Mouse (Mus musculus) large intestine, adult 2 months (tissue): ENCODE measurements around the gene Arhgef11. TPM values are rescaled to one million over a fixed set of nuclear protein-coding genes. Genes with fewer than 3 reads are reported as not detected.

Experiments used
- DNase-seq: peaks from one replicate; pipeline ENCODE4 v3.0.0-alpha.2; 2012; ENCODE audit warnings: low read depth, low spot score
- WGBS: fragments of 180-500 bp; shearing (Covaris S2); methylation state at CpG from one replicate; pipeline ENCODE4 v1.1.7; 2018; 5-methylcytosine and 5-hydroxymethylcytosine counted together
- polyA plus RNA-seq: library from polyadenylated mRNA; depleted of rRNA; stranded (reverse); fragments of >200 nt; gene quantifications from 2 replicates; pipeline ENCODE4 v1.2.3, GENCODE M21; 2012

Gene Arhgef11
- polyA plus RNA-seq, 1 experiment: 23.9 TPM

DNA sequence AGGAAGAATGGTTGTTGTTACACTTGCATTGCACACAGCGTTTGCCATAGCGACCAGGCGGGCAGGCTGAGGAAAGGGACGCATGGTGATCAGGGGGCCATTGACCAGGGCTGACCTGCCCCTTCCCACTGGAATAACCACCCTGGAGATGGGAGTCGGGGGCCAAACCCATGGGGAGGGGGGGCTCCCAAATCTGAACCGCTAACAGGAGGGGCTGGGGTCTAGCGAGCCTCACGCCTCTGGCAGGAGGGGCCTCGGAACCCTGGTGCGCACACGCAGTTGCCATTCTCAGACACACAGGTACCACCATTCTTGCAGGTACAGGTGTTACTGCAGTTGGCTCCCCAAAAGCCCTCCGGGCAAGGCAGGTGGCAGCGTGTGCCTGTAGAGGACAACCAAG is 136.5 kb downstream of the Arhgef11 start:
- 88% methylated on average over 13 of the region's 13 CpGs for WGBS
- no peak for DNase-seq

DNA sequence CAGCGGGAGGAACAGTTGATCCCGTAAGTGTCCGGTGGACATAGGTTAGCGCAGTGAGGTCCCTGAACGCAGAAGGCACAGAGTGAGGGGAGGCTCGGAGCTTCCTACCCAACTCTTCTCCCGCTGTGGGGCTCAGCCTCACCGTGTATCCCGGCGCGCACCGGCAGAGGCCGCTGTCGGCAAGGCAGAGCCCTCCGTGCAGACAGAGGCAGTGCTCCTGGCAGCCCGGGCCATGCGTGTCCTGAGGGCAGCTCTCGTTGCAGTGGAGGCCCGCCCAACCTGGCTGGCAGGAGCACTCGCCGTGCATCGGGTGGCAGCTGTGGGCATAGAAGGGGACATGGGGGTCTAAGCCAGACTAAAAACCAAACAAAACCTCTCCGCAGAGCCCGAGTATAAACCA is 138.6 kb downstream of the Arhgef11 start:
- WGBS: 8% methylated on average over 24 of the region's 24 CpGs
- no peak for DNase-seq

DNA sequence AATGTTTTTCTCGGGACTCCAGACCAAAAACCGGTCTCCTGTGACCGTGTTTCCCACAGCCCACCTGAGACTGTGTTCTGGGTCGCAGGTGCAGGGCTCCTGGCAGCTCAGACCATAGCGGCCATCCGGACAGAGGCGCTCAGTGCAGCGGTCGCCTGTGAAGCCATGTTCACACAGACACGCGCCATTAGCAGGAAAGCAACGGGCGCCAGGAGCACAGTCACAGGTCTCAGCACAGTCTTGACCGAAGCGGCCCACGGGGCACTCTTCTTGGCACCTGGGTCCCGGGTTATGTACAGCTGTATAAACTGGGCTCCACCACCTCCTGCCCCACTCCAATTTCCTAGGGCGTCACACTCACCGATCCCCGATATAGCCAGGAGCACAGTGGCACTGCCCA is 139.1 kb downstream of the Arhgef11 start:
- no peak for DNase-seq
- WGBS: 80% methylated on average over 20 of the region's 20 CpGs

DNA sequence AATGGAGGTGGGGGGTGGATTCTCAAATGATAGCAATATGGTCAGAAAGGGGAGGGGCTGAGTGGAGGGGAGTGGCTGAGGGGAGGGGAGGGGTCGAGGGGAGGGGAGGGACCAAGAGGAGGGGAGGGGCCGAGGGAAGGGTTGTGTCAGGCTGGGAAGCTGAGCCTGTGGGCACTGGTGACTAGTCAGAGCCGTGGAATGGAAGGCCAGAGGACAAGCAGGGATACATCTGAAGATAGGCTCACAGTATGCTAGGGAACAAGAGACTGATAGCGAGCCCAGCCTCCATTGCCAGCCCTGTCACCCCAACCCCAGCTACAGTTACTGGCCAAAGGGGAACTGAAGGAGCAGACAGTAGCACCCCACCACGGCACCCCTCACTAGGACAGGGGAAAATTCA is 141.3 kb downstream of the Arhgef11 start:
- 54% methylated on average over 4 of the region's 5 CpGs for WGBS
- DNase-seq: no peak

DNA sequence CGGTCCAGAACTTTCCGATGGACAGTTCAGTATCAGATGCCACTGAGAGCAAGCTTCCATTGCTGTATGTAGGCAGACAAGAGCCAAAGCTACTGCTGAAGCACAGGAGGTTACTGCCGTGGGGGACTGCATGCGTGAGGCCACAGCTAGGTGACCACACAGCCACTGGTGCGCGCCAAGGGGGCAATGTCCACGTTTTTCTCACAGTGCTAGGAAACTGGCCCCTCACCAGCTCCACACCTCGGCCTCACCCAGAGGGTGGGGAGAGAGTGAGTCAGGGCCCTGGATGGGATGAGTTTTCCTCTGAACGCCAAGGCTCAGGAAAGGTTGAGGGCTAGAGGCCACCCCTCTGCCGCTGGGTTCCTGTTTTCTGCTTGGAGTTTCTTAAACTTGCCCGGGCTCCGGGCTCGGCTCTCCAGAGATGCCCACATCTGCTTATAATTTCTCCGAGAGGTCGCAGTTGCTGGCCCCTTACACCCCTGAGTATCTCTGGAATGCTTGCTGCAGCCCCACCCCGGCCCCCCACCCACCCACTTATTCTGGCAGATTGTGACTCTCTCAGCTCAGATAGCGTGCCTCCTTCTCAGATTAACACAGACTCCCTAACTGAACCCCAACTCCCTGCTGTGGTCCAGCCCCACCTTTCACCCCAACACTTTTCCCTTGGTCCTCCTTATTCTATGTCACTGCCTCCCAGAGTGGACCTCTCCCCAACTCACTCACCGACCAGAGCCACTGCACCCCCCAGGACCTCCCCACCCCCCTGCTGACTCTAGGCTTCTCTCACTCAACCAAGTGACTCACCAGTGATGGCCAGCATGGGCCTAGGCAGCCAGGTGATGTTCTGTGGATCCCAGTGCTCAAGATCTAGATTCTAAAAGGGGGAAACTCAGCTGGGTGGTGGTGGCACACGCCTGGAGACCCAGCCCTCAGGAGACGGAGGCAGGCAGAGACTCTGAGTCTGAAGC is 144.3 kb downstream of the Arhgef11 start:
- no peak for DNase-seq
- WGBS: 36% methylated on average over 20 of the region's 20 CpGs

DNA sequence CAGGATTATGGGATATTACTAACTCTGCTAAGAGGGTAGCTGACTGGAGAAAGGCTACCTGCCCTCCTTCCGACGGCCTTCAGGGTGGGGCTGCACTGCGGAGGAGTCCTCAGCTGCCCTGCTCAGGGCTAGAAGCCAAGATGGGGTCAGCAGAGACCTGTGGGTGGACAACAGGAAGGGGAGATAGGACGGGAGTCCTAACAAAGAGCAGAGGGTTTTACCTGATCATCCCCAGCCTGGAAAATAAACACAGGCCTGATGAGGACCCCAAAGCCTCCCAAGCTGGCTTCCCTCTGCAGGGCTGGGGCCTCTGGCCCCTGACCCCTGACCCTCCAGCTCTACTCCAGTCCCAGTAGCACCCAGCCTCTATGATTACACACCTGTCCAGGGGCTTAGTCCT is 145.8 kb downstream of the Arhgef11 start:
- no peak for DNase-seq
- 50% methylated on average over 4 of the region's 4 CpGs for WGBS

DNA sequence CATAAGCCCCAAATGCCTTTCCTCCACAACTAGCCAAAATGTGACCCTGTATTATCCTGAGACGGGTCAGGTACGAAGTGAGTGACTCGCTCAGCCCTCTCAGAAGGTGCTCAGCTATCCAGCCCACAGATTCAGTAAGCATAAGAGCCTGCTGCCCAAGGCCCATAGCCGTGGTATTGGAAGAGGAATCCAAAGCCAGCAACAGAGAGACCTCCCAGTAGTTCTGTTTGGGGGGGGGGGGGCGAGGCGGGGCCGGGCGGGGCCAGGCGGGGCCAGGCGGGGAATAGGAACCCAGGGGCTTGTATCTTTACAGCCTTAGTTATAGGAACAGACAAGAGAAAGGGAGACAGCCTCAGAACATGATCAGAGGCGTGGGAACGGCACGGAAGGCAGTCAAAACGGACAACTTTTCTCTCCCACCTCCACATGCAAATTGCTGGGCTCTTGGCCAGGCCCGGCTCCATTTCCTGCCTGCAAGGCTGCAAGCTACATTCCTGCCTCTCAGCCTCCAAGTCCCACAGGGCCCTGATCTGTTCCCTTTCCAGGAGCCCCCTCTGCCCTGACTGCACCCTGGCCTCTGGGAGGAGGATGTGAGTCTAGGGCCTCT is 146.4 kb downstream of the Arhgef11 start:
- DNase-seq: no peak
- 13% methylated on average over 15 of the region's 15 CpGs for WGBS

DNA sequence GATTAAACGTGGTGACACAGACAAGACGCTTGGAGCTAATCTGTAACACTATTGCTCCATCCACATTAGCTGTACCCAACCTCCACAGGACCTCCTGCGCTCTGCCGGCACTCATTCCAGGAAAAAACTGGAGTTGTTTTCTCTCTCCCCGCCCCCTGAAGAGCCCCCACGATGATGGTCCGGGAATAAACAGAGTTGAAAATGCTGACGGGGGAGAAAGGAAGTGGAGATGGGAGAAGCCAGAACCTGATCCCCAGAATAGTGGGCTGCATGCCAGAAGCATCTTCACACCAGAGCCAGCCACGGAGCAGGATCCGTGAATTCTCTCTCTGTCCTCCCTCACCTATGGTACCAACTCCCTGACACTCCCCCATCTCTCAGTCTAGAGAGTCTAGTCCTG is 147.1 kb downstream of the Arhgef11 start:
- DNase-seq: no peak
- 44% methylated on average over 10 of the region's 10 CpGs for WGBS

DNA sequence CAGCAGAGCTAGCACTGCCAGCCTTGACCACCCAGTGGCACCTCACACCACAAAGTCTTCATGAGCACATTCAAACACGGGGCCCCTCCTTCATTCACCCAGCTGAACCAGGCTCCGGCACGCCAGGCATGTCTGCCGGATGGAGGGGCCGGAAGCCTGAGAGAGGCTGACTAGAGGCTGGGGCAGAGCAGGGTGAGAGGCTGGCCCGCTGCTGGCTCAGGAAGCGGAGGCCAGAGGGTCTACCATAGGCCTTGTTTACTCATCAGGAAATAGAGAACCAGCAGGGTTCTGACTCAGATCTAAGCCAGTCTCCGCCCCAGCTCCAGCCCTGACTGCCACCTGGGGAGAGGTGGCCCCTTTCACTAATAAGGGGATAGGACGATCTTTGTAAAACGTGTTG is 147.7 kb downstream of the Arhgef11 start:
- WGBS: 65% methylated on average over 10 of the region's 10 CpGs
- DNase-seq: no peak

DNA sequence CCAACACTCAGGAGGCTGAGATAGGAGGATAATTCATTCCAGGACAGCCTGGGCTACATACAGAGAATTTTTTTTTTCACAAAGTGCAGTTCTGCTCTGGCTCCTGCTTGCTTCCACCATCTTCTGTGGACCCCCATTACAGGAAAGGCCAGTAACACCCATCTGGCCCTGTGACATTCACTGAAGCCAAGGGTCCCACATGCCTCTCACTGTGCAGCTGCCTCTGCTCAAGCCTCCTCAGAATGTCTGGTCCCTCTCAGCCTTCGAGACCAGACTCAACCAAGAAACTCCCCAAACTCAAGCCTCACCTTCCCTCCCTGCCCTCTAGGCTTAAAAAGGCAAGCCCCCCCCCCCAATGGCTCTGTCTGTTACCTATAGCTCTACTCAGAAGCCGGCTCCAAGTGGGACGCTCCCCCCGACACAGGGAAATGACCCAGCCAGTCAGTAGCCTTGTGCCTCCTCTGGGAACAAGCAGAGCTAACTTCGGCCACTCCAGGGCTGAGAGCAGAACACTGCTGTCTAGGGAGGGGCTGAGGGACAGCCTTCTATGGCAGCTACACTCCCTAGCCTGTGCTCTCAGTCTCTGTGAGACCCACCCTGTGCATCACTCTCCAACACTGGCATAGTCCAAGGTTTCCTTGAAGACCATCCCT is 148.4 kb downstream of the Arhgef11 start:
- no peak for DNase-seq
- 87% methylated on average over 5 of the region's 5 CpGs for WGBS

DNA sequence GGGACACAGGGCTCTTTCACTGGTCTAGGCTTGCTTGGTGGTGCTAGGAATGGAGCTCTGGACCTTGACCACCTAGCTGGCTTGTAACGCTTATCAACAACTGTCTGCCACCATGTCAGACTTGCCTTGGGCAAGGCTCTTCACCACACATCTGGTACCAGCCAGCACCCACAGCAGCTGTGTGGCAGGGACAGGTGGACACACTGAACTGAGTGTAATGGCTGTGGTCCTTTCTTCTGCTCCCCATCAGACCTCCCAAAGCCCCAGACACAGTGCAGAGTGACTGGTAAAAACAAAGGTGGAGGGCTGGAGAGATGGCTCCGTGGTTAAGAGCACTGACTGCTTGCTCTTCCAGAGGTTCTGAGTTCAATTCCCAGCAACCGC is 148.9 kb downstream of the Arhgef11 start:
- DNase-seq: no peak
- 79% methylated on average over 3 of the region's 3 CpGs for WGBS

DNA sequence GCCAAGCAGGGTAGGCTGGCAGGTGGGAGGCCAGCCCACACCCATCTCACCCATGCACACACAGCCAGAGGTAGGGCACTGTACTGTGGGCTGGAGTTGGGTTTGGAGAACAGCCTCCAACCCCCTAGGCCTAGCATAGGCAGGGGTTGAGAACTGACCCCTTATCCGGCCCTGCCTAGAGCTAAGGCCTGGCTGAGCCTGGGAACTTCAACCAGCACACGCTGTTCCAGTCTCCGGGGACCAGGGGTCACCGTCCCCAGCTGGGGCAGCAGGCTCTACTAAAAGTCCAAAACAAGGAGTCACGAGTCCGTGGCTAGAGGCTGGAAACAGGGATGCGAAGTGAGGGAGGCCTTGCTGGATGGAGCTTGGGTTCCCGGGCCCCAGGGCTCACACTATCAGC is 150.4 kb downstream of the Arhgef11 start:
- no peak for DNase-seq

DNA sequence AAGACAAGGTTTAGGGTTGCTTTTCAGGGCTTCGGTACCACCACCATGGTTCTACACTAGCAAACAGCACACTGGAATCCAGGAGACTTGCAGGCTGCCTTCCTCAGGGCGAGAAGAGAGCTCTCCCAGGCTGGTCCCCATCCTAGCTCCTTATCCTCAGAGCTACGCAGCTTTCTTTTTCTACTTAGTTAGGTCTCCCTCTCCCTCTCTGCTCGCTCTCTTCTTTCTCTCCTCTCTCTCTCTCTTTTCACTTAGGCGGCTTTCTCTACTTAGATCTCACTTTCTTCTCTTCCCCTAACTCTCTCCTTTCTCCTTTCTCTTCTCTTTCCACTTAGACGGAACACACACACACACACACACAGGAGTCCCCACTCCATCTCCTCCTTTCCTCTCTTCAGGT is 151.1 kb downstream of the Arhgef11 start:
- no peak for DNase-seq
- WGBS: 53% methylated on average over 6 of the region's 6 CpGs

More for the DNA sequence above, 150.4 kb downstream of the Arhgef11 start:
- 72% methylated on average over 8 of the region's 8 CpGs for WGBS

DNA sequence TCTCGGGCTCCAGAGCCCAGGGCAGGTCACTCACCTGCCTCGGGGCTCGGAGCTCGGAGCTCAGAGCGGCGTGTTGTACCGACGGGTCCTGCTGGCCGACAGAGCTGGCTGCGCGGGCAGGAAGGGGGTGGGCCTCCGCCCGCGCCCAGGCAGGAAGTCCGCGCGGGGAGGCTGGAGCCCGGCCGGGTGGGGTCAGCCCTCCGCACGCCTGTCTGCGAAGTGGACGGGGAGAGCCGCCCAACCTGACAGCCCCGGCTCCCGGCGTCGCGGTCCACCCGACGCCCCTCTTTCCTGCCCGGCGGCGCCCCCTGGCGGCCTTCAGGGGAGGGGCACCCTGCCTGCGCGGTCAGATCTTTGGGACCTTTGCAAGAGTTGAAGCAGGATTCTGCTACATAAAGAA is 151.5 kb downstream of the Arhgef11 start:
- 1% methylated on average over 37 of the region's 37 CpGs for WGBS
- no peak for DNase-seq

DNA sequence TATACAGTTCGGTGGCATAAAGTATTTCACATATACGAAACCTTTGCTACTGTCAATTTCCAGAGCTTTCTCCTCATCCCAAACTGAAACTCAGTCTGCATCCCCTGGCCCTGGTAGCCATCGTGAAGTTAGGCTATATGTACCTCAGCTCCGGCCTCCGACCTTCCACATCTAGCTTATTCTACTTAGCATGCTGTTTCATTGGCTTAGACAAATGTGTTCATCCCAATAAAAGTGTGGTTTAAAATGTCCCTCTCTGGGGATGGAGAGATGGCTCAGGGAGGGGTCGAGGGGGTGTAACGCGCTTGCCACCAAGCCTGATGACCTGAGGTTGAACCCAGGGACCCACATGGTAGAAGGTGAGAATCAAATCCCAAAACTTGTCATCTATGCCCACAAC is 152.1 kb downstream of the Arhgef11 start:
- no peak for DNase-seq
- WGBS: 80% methylated on average over 8 of the region's 8 CpGs

DNA sequence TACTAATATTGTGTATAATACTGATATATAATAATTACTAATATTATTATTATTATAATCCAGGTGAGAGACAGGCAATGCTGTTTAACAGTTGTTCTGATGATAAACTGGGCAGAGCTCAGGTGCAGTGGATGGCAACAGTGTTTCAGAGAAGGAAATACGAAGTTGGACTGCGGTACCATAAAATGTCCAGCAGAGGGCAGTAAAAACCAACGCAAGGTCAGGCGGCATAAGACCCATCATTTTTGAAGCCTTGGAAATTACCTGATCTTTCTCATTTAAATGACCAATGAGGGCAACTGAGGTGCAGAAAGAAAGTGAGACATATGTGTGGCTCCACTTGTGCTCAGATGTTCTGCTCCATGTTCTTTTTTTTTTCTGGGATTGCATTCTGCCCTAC is 152.9 kb downstream of the Arhgef11 start:
- DNase-seq: no peak
- WGBS: 0% methylated on average over 4 of the region's 4 CpGs

DNA sequence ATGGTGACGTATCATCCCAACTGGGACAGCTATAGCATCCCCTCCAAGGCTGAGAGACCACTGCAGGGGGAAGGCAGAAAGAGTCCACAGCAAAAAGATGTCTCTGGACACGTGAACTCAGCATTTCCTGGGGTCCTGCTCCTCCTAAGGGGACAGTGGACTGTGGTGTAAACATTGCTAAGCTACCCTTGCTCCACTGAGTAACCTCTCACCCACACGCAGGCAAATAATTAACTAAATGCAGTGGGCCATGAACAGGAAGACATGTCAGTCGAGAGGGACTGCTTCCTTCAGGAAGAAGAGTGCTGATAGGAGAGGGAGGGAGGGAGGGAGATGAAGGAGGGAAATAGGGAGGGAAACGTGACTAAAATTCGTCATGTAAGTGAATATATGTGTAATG is 153.7 kb downstream of the Arhgef11 start:
- 18% methylated on average over 6 of the region's 6 CpGs for WGBS
- no peak for DNase-seq

DNA sequence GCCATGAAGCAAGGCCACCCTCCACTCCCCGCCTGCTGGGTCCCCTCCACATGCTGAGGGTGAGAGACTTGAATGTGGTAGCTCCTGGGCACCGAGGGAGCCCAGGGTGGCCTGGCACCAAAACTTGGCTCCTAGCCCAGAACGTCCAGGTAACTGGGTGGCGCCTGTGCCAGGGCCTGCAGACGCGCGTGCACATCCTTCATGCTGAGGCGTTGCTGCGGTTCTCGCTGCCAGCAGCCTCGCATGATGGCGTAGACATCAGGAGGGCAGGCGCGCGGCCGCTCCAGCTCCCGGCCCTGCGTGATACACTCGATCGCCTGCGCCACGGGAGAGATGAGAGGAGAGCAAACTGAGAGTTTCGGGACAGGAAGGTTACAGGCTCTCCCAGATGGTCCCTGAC is 160.9 kb downstream of the Arhgef11 start:
- DNase-seq: no peak
- WGBS: 35% methylated on average over 23 of the region's 23 CpGs

DNA sequence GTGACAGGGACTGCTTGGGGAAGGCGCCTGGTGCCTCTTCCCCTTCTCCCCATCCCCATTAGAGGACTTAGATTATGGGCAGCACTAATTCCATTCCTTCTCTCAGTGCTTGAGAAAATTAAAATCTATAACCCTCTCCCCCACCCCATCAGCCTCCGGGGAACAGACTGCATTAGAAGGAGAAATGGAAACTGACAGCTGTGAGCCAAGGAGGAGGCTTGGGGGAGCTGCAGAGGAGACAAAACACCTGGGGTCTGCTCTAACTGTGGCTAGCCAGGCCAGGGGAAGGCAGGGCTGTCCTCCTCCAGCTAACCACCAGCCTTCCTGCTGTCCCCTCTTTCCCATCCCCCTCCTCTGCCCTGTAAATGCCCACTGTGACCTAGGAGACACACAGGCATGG is 161.7 kb downstream of the Arhgef11 start:
- DNase-seq: no peak
- 62% methylated on average over 2 of the region's 2 CpGs for WGBS

DNA sequence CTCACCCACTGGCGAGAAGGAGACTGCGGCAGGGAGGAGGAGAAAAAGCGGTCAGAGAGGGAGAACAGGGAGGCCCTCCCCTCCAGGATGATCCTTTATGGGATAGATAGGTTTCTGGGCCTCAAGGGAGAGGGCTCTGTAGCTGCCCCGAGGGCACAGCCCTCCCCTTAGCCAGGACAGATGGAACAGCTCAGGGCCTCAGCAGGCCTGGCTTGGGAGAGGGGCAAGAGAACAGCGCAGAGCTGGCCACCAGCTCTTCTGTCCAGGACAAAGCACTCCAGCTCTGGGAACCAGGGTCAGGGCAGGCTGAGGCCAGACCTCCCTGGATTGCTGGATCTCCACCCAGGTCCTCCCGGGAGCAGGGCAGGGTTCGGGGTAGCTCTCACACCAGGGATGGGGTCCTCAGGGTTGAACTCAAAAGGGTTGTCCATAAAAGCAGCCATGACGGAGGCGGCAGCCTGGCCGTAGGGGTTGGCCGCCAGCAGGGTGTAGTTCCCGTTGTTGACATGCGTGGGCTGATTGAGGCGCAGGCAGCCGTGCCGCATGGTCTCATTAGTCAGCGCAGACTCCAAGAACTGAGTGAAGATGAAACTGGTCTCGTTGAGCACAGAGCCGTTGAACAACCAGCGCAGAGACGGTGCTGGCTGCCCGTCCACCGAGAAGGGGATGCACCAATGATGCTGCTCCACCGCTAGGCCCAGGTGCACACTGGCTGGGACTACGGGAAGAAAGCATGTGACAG is 166.1 kb downstream of the Arhgef11 start:
- 81% methylated on average over 25 of the region's 25 CpGs for WGBS
- no peak for DNase-seq
